Mouse (Mus musculus) liver, postnatal 0 days (tissue): ENCODE measurements at regions not wholly inside any gene's neighbourhood (a gene's known extent, or its start where the extent isn't known, plus 50 kb on each side); places are given as distances from the start of the nearest gene placed in this dataset.

Experiments used
- CTCF ChIP-seq: sonication (generic); IDR thresholded peaks from 2 replicates; pipeline ENCODE4 v1.5.1; 2016; ENCODE audit warnings: antibody characterized with exemption, low read depth
- EP300 ChIP-seq: IDR thresholded peaks from 2 replicates; pipeline ENCODE4 v1.6.1; 2016; ENCODE audit warnings: antibody characterized with exemption, low read depth, mild to moderate bottlenecking

DNA sequence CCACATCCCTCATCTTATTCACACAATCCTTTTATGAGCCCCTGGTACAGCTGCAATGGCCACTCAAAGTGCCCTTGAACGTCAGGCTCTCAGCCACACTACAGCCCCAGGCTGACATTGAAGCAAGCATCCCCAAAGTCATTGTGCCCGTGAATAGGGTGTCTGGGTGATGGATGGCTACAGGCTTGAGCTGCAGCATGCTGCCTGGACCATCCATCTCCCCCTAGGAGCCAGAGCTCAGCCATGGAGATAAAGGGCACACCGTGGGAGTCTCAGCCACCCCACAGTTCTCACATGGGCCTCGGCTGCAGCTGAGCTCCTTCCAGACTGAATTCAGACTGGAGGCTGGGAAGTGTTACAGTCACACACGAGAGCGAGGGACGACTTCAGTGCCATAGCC, 167.6 kb downstream of the Prdm2 start:
- TF ChIP-seq EP300 (no peak), CTCF (no peak)
